Mouse (Mus musculus) MEL (cell line): Measurements from ENCODE around the gene Asphd1.

ENCODE experiments used
- CTCF ChIP-seq, 3 experiments: IDR thresholded peaks in 2 of 3; conservative IDR thresholded peaks in 1 of 3; 2 replicates each; pipeline ENCODE4 v1.5.1; 2011 to 2012; ENCODE audit warnings: low read length in 3 of 3, low read depth in 2 of 3, mild to moderate bottlenecking in 2 of 3, improper control_type of control experiment in 1 of 3, inconsistent platforms in 1 of 3, mixed read lengths in 1 of 3, moderate library complexity in 1 of 3; ENCODE audit not compliant: control insufficient read depth in 1 of 3, insufficient read depth in 1 of 3, poor library complexity in 1 of 3, severe bottlenecking in 1 of 3
- EP300 ChIP-seq, 2 experiments: IDR thresholded peaks; 2 replicates each; pipeline ENCODE4 v1.6.1; 2011; ENCODE audit warnings: improper control_type of control experiment in 2 of 2, low read length in 2 of 2, low read depth in 1 of 2, mild to moderate bottlenecking in 1 of 2
- MAFK ChIP-seq: IDR thresholded peaks from 2 replicates; pipeline ENCODE4 v1.6.1; 2011; ENCODE audit warnings: low read depth, mild to moderate bottlenecking, low read length, improper control_type of control experiment, borderline replicate concordance
- POLR2A ChIP-seq, 2 experiments: IDR thresholded peaks; 2 replicates each; pipeline ENCODE4 v1.6.1; 2011 to 2012; ENCODE audit warnings: low read length in 2 of 2, mild to moderate bottlenecking in 2 of 2, control low read depth in 1 of 2, improper control_type of control experiment in 1 of 2, low read depth in 1 of 2, moderate library complexity in 1 of 2; ENCODE audit not compliant: control insufficient read depth in 1 of 2, insufficient read depth in 1 of 2, poor library complexity in 1 of 2
- UBTF ChIP-seq: IDR thresholded peaks from 2 replicates; pipeline ENCODE4 v1.6.1; 2012; ENCODE audit warnings: low read depth, mild to moderate bottlenecking, inconsistent platforms, low read length, improper control_type of control experiment, moderate library complexity, borderline replicate concordance; ENCODE audit not compliant: insufficient read depth
- ZC3H11A ChIP-seq: IDR thresholded peaks from 2 replicates; pipeline ENCODE4 v1.6.1; 2012; ENCODE audit warnings: low read depth, mild to moderate bottlenecking, inconsistent platforms, low read length, improper control_type of control experiment

GRCm38 (mm10) chr7:126898102-126898990 lies 51.0 kb downstream of the Asphd1 start:
- TF ChIP-seq CTCF (IDR thresholded peaks at IDR 0.05 in 2 of 3, conservative IDR thresholded peaks at IDR 0.05 in 1 of 3; ENCODE audit: control insufficient read depth in 1 of 3, insufficient read depth in 1 of 3, low read depth in 2 of 3, low read length in 3 of 3, poor library complexity in 1 of 3, severe bottlenecking in 1 of 3) (no peak), ZC3H11A (no peak), POLR2A (IDR thresholded peaks at IDR 0.05; ENCODE audit: control insufficient read depth in 1 of 2, insufficient read depth in 1 of 2, low read depth in 1 of 2, low read length in 2 of 2, poor library complexity in 1 of 2) (peak; percentile 72 to 73), EP300 (IDR thresholded peaks at IDR 0.05; ENCODE audit: low read depth in 1 of 2, low read length in 2 of 2) (no peak), UBTF (no peak), MAFK (no peak)
